Mouse (Mus musculus) adrenal gland, adult (tissue): ENCODE results near the gene Snx5.
A peak's percentile ranks its signal among the peaks of the same experiment; 100 is the strongest.

Experiments
- DNase-seq, 2 experiments: peaks; one replicate each; pipeline ENCODE4 v3.0.0; 2022 to 2023; ENCODE audit warnings: low spot score in 1 of 2; ENCODE audit not compliant: inconsistent age in 2 of 2

The Snx5 gene

DNA sequence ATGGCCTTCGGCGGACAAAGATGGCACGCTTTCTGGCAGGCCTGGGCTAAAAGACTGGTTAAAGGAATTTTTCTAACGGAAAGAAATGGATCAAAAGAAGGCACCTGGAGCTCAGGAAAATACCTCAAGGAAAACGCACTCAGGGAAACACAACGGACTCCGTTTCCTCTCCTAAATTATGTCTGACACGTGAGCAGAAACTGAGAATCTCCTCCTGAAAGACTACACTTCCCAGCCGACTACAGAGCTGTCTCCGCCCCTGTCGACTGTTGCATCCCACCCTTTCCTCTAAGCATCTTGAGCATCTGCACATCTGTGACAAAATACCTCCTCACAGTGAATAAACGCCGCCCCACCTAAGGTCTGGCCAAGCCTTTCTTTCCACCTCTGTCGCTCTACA, 41.1 kb downstream of the Snx5 start:
- DNase-seq: no peak

DNA sequence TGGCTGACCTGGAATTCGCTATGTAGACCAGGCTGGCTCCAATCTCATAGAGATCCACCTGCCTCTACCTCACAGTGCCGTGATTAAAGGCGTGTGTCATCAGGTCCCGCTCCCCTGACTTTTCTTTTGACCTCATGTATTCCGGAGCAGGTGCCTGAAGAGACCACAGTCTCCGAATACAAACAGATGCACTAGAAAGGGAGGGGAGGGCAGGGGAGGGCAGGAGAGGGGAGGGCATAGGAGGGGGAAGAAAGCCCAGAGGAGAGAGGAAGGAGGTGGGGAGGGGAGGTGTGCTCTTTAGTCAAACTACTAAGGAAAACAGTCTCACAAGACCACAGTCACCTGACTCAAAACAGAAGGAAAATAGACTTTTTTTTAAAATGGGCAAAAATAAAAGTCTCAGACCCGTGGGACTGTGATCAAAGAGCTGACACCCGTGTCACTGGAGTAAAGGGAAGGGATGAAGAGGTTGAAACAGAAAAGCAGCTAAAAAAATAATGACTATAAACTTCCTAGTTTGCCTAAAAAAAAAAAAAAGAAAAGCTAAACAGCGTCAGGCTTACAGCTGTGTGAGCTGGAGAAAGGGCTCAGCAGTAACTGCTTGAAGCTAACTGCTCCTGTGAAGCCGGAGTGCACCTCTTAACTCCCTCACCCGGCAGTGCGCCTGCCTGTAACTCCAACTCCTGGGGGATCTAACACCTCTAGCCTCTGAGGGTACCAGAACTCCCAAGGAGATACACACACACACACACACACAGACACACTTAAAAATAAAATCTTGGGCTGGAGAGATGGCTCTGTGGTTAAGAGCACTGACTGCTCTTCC, 42.0 kb downstream of the Snx5 start:
- no peak for DNase-seq

DNA sequence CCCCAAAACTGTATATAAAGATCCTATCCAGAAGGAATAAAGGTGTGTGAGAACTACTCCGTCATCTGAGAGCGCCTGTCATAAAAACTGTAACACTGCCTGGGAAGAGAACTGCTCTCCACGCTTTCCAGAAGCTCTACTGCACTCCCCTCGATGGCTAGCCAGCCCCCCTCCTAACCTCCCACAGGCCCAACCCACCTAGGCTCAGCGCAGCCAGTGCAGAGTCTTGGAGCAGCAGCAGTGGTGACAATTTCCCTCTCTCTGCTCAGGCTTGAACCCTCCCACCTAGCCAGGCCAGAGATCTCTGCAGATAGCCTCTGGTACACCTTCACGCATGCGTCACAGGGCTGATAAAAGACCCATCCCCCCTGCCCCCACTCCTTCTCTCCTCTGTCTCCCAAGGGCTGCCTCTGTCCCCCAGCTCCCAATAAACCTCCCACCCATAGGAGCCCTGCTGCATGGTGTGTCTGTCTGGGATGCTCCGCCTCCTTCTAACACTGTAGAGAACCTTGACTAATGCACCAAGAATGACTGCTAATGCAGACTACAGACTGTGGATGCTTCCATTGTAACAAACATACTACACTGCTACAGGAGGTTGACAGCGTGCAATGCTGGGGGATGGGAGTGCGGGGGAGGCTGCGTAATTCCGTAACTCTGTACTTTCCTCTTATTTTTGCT, 43.7 kb downstream of the Snx5 start:
- DNase-seq: no peak

DNA sequence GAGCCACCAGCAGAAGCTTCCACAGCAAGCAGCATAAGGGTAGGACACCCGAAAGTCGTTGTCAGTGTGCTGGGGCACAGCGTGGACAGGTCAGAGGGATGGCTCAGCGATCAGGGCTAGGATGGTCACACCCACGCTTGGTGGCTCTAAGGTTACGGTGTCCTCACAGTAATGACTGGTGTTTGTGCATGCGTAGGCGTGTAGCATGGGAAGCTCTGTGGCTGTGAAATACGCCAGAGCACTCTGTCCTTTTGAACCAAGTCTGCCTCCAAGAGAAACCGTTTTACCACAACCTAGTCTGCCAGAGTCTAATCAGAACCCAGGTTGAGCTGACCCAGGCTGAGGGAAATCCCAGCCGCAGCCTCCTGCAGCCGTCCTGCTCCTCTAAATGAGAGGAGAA, 46.4 kb downstream of the Snx5 start:
- peak; percentile 35 to 71 for DNase-seq

DNA sequence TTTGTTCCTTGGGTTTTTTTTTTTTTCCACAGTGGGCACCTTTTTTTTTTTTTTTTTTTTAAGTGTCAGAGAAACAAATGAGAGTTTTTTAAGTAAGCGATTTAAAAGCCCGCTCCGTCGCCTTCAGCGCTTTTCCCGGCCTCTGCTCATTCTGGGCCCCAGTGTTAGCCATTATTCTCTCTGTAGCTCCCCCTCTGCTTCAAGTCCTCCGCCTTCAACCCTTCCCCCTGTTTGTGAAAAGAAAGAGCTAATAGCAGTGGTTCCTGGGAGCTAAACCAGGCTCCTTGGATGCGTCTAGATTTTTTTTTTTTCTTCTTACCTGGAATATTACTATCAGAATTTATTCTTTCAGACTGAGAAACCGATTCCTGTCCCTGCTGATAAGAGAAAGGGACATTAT, 55.1 kb downstream of the Snx5 start:
- no peak for DNase-seq

DNA sequence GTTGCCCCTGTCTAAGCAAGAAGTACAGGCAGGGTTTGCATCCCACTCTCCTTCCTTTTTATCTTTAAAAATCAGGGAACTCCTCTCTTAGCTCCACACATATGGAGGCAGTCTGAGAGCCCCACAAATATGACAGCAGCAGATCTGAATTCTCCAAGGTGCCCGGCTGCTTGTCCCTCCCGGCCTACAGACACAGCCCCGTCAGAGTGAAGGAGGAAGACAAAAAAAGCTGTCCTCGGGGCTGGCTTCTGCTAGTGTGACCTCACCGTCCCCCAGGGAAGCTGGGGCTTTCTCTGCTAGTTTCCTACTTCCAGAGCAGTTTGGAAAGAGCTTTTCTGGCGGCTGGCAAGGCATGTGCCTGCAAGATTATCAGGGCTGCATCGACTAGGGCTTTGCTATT, 55.5 kb downstream of the Snx5 start:
- peak in 1 of 2 experiments; percentile 61 for DNase-seq

DNA sequence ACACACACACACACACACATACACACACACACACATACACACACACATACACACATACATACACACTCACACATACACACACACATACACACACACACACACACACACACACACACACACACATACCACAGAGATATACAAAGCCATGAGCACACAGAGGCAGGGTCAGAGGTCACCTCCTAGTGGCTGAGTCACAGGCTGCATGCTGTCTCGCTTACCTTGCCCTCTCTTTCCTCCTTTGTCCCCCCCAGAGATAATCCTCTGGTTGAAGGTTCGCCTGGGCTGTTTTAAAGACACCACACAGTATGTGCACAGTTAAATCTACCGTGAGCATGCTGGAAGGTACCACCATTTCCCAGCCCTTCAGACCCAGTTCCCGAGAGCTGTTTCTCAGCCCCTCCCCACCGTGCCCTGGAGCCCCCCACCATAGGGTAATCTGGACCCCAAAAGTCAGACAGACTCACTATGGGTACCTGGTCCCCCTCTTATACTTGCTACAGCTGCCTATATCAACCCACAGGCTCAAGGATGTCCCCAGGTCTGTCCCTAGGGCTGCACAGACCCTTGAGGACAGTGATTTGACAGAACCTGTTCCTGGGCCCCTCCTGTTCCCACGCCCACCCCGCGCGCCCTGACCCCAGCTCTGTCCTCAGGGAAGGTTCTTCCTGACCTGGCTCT, 56.1 kb downstream of the Snx5 start:
- peak in 1 of 2 experiments; percentile 36 for DNase-seq

DNA sequence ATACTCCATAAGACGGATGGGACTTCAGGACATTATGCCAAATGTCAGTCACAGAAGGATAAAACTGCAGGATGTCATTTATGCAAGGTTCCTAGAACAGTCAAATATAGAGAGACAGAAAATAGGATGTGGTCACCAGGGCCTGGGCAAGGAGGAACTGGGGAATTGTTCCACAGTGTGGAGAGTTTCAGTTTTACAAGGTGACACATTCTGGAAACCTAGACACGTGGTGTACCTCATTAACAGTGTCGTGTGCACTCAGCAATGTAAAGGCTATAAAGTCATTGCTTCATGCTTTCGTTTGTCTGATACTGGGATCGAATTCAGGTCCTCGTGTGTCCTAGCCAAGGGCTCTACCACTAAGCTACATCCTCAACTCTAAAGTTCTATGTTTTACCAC, 56.9 kb downstream of the Snx5 start:
- DNase-seq: peak in 1 of 2 experiments; percentile 28

DNA sequence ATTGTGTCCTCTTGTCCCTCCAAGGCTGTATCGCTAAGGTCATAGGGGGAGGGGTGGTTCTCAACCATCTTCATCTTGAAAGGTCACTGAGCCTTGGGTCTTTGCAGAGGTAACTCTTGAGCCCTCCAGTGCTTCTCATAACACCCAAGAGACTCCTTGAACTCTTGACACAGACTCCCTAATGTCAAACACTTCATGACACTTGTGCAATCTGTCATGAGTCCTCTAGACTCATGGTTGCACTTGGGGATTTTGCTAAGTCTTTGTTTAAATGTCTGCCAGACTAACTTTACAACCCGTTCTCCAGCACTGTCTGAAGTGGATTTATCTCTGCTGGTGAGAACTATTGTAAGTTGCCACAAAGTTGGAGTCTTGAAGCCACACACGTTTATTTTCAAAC, 61.3 kb downstream of the Snx5 start:
- DNase-seq: no peak

DNA sequence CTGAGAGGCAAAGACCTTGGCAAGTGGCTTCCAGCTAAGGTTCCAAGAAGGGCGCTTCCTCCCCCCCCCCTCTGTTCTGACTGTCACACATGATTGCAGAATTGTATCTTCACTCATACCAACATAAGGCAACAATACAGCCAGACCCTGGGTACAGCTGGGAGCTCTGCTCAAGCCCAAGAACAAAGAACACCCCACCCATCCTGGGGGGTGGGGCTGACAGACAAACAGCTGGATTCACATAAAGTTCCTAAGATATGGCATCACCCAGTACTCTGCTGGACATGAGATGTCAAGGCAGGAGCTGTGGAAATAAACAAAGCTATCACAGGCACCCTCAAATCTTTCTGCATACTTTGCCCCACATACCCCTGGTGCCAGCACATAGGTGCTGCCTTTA, 63.3 kb downstream of the Snx5 start:
- DNase-seq: no peak

DNA sequence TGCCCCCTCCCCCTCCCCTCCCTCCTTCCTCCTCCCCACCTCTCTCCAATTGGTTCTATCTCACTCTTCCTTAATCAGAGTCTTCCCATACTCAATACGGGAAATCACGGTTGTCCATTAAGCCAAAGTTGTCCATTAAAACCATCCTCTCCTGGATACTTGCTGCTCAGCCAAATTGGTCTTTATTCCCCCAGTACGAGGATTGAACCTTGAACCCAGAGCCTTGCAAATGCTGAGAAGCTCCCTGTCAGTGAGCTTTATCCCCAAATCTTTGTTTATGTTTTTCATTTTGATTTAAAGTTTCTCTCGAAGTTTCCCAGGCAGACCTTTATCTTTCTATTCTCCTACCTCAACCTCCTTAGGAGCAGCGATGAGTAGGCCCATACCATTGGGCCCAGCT, 67.7 kb downstream of the Snx5 start:
- DNase-seq: no peak

DNA sequence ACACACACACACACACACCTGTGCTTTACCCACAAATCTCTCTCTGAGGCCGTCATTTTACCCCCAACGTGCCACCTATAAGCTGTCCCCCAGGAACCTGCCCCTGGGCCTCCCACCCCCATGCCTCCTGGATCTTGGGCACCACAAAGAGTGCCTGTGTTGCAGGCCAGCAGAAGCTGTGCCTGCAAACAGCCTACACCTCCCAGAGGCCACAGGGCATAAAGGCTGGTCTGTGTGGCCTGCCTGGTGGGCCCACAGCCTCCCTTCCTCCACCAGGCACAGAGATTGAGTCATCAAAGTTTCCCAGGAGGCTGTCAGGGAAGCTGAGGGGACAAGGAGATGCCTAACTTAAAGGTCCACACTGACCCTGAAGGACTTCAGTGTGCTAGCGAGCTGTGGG, 68.1 kb downstream of the Snx5 start:
- DNase-seq: peak; percentile 40 to 62

DNA sequence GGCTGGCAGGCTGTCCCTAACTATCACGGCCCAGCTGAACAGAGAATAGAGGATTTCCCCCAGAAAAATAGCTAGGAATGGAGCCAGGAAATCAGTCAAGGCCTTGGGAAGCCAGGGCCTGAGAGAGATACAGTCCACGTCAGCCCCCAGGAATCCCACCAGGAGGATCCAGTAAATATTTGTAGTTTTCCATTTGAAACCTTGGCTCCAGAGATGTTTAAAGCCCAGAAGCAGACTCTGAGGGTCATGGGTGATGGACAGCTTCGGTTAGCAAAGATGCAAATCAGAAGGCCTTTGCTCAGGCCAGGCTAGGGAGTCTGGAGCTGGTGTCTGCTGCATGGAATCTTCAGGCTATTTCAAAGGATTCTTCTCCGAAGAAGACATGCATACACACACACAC, 68.6 kb downstream of the Snx5 start:
- peak; percentile 72 to 86 for DNase-seq
